Mouse (Mus musculus) adrenal gland, adult 2 months (tissue): ENCODE results near the gene Erbb2. TPM values are rescaled to one million over a fixed set of nuclear protein-coding genes. Genes with fewer than 3 reads are reported as not detected.
A peak's percentile ranks its signal among the peaks of the same experiment; 100 is the strongest.

ENCODE experiments used
- DNase-seq: peaks from one replicate; pipeline ENCODE4 v3.0.0; 2021
- polyA plus RNA-seq: library from polyadenylated mRNA; depleted of rRNA; stranded (reverse); fragments of >200 nt; gene quantifications from 2 replicates; pipeline ENCODE4 v1.2.3, GENCODE M21; 2012
- total RNA-seq, 2 experiments: library from RNA; stranded (reverse); gene quantifications; 2 replicates each; pipeline ENCODE4 v1.2.3; 2021

Gene Erbb2
- total and polyA plus RNA-seq, 3 experiments, result 2.4 to 7.2 (median 5.9) TPM

DNA sequence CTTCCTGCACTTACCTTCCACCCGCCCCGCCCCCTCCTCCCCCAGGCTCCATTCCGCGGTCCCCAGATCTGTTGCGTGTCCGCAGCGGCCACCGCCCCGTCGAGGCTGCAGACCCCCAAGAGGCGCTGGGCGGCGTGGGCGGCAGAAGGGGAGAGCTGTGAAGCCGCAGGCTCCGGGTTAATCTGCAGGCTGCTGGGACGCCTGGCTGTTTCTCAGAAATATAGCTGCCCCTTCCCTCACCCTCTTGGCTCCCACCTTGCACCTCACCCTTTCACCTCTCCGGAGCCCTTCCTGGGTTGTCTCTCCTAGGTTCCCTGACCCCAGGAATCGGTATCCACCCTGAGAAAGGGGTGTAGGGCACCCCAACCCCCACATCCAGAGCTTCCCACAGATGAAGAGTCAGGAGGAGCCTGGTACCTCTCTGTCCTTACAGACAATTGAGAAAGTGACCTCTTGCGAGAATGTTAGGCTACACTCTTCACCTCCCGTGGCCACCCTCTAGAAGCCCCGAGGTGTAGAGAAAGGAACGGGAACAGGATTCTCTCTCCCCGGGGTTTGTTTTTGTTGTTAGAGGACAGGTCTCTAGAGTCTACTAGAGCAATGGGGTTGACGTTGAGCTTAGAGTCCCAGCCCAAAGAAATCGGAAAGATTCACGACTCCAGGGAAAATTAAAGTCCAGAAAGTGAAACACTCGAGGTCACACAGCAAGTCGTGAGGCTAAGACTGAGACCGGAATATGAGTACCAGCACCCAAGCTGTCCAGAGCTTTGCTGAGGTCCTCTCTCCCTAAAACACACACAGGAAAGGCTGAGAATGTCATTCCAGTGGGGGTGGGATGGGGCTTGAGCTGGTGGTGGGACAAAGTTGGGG, 46.1 kb downstream of the Erbb2 start:
- DNase-seq, result no peak

DNA sequence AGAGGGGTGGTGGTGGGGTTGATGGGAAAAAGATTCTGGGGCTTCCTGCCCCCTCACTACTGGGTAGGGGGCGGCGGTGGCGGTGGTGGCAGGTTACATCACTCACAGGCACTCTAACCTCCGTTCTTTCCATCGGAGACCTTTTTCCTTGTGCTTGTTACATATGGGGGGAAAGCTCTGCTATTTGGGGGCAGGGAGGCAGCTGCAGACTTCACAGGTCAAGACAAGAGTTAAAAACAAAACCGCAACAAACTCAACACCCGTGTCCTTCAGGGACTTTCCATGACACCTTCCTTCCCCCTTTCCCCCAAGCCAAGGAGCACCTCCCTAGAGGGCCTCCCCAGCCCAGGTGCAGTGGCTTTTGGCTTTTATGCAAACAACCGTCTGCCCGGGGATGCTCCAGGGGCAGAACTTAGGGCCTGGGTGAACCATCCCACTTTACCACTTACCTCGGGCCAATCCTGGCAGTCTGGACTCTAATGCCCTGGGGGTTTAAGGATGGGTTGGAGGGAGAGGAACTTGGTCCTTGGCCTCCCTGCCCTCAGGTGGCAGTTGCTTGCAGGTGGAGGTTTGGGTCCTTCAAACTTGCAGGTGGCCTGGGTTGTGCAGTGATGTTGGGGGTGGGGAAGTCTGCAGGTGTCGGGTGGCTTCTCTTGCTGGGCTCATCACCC, 46.9 kb downstream of the Erbb2 start:
- DNase-seq, result no peak

DNA sequence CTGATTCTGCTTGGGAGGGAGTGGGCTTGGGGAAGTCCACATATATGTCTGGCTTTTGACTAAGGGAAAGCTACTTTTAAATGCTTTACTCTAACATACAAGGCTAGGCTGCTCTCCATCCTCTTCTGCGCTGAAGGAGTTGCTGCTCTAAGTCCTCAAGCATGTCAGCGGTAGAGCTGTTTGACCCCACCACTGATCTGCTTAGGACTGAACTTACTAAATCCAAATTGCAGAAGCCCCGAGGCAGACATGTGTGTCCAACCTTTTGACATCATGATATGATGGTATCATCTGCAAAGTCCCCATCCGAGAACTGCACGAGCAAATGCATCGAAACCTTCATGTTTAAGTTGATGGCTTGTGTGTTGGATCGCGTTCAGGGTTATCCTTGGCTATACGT, 47.6 kb downstream of the Erbb2 start:
- no peak for DNase-seq

DNA sequence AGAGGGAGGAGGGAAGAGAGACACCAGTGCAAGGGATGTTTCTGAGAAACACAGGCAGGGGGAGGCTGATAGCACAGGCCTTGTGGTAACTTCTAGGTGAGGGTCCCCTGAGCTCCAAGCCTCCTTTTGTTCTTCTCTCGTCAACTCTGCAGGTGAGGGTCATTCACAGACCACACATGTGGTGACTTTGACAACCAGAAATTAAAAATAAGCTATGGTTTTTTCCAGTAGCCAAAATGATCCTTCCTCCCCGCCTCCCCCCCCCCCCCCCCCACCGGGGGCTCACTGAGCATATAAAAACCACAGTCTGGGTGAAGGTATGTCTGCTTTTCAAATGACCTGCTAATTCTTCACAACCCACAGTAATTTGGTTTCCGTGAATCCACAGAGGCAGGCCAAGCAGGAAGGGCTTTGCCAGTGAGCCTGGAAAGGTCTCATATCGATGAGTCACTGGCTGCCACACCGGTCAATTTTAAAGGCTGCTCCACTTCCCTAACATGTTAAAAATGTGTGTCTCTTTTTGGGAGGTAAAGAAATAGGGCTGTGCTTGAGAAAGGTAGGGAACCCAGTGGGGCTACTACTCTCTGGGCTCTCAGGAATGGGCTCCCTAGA, 48.9 kb downstream of the Erbb2 start:
- DNase-seq, result no peak

DNA sequence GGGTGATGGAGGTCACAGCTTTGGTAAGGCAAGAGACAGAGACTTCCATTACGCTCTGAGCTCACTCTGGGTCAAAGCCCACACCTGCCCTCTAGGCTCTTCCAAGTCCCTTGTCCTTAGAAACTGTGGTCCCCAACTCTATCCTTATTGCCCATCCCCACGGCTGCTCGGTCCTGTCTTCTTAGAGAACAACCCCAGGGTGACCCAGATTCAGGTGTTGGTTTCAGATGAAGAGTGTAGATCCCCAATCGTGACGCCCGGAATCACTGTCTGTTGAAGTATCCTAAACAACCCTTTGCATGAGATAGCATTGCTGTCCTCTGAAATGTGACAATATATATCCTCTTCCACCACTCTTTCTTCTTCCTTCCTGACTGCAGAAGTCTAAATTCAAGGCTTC, 50.0 kb downstream of the Erbb2 start:
- no peak for DNase-seq

DNA sequence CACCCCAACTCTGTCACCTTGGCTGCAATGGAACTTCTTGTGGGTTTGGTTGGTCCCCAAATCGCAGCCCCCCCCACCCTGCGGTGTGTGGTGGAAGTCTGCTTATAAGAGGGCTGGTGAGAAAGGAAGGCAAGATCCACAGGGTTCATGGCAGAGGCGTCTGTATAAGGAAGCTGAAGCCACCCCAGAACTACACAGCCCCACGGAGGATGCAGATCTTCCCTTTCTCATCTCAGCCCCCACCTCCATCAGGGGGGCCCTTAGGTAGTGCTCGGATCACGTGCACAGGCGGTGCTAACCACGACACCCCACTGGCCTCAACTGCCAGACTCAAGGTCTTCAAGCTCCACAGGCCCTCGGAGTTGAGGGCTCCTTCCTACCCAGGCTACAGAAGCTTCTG, 51.6 kb downstream of the Erbb2 start:
- DNase-seq, result no peak

DNA sequence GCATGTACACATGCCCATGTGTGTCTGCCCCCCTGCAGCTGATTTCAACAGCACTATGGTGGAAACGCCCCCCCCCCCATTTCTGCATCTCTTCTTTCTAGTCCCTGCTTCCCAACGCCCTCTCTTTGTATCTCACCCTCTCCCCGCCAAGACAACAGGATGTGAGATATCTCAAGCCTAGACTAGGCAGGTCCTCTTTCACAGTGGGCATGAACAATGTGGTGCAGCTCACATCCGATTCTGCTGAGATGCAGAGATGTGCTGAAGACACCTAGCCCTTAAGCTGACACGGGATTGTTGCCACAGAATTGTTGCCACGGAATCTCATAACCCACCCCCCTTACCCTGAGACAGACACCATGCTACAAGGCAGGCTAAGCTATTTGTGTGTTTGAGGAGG, 52.2 kb downstream of the Erbb2 start:
- DNase-seq, result no peak

DNA sequence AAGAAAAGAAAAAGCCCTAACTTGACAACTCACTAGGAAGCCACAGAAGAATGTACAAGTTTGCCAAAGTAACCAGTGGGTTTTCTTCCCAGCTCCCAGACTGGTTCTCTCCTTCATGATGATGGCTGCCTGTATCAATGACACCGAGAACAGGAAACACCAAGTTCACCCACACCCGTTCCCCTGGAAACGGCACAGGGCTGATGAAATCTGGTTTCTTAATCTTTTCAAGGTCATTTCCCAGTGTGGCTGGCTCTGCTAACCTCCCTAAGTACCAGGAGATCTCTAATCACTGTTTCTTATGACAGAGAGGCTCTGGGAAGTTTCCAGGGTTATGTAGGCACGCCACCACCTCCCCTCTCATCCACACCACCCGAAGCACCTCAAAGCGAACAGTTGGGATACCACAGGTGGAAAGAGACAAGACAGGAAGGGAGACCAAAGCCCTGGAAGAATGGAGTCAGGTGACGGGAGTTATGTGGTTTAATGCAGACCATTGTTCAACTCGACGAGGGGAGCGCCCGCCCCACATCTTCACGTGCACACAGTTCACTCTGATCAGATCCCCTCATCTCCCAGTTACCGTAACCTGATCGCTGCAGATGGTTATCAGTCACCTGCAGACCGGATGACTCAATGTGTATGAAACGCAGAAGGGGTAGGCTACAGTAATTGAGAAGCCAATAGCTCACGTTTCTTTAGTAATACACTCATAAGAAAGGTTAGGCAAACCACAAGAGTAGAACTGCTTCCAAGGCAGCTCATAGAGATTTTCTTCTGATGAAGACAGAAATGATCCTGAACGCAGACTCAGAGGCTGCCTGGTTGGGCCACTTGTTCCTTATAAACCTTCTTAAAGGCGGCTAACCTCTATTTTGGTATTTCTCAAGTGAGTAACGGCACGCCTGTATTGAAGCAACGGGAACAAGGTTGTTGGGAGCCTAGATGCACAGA, 57.8 kb downstream of the Erbb2 start:
- peak; percentile 47 for DNase-seq

DNA sequence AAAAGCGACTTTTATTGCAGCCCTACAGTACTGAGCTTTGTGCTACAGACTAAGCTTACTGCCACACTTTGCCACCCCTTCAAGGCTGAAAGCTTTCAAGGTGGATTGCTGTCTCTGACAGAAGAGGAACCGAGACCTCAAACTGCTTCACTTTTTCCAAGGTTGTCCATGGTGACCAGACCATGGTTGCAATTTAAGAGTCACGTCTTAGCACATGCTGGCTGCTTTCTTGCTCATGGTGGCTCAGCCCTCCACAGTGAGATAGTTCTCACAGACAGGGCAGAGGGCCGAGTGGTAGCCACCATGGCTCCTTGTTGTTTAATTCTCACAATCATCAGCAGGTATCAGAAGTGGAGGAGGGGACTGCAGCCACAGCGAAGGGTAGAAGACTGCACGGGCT, 58.5 kb downstream of the Erbb2 start:
- DNase-seq, result no peak

DNA sequence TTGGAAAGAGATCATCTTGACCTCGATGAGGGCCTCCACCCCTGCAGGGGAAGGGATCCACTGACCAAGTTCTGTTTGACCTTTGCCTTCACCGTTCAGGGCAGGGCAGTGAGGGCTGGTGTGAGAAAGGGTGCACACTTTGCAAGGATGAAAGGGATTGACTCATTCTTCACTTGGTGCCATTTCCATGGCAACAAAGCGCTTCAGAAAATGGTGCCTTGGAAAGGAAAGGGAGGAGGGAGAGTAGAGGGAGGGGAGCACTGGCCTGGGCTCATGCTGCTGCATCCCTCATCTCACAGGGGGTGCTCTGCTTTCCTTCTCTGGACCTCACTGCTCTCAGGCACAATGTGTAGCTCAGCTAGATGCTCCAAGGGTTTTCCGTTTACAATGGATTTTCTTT, 60.4 kb downstream of the Erbb2 start:
- DNase-seq, result no peak

DNA sequence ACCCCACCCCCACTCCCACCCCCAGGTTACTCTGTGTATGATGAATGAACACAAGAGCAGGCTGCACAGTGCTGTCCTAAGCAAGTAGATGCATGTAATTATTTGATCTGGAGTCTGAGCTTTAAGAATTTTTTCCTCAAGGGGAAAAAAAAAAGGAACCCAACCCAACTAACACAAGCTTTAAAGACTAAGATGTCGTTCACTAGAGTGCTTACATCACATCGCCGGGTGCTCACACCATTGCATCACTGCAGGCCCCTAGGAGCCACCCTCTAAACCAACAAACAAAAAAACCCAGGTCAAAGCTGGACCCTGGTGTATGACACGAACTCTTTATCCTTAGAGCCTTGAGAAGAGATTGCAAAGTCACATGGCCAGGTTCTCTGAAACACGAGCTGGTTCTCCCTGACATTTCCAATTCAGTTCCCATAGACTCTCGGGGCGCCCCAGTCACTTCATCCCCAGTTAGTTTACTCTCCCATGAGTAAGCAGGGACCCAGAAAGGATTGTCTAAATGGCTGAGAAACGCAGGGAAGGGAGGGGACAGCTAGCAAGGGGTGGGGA, 61.7 kb downstream of the Erbb2 start:
- no peak for DNase-seq

DNA sequence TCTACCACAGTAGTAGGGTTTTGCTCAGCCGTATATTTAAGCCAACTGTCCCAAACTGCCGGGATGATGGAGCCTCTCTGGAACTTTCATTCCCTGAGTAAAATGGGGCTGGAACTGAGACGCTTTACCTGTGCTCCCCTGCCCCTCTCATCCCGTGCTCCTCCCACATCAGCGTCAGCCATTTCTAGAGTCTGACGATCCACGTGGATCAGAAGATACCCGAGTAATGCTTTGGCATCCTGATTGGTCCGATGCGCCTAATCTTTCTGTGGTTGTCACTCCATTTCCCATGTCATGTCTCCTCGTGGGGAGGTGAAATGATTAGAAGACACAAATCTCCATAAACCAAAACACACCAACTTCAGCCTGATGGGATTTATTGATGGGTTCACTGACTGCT, 62.7 kb downstream of the Erbb2 start:
- no peak for DNase-seq

DNA sequence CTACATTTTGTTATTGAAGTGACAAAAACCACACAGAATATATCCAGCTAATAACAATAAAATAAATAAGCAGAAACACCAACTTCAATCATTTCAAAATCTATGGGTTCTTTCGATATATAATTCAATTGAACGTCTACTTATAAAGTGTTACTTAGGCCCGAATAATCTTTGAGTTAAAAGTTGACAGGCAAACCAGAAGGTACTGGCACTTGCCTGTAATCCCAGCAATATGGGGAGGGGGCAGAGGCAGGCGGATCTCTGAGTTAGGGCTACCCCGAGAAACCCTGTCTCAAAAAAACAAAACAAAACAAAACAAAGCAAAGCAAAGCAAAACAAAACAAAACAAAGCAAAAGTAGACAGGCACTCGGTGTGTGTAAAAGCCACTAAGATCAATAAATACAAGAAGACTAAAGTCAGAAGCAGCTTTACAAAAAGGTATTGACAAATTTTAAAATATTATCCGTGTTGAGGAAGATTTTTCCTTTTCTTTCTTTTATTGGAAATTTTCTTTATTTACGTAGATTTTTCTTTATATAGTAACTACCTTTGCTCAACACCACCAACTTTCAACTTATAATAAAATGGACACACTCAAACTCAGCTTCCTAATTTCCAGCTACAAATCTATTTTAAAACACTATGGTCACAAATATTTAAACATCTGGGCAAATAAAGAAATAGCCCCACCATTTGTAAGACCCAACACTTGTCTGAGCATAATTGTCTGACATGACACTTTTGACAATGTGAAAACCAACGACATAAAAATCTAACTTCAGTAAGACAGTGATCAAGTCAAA, 63.6 kb downstream of the Erbb2 start:
- no peak for DNase-seq

DNA sequence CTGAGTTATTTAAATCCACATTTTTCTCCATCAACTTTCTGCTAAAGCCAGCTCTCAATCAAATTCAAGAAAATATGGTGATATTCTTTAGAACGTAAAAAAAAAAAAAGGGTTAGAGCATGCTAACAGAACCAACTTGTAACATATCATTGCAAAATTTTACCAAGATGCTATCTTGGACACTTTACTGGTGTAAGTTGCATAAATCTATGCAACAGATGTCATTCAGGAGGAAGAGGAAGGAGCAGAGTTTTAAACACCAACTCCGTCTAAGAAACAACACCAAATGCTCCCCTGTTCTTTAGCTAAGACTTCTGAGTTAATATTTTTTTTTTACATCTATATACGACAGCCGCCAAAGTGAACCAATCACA, 64.2 kb downstream of the Erbb2 start:
- DNase-seq, result no peak

DNA sequence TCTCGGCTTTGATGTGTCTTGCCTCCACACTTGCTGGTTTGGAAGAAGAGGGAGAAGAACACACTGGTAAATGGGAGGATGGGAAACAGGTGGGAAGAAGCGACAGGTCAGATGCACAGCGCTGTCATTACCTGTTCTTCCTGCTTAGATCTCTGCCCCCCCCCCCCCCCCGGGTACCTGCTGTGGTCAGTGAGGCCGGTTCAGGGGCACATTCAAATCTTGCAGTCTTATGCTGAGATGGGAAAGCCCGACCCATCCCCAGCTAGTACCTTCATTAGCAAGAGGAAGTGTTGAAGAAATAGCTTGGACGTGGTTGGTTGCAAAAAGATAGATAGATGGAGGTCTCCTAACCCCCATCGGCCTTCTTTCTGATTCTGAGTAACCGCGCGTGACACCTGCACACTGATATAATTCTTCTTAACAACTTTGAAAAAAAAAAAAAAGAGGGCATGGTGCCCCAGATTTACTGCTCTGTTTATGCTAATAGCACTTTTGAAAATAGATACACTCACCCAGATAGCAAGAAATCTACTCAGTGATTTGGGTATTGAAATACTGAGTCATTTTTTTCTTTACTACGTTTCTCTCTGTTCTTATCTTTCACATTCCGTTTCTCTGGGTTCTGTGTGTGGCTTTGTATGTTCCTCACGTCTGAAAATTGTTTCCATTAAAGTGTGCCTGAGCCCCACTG, 64.9 kb downstream of the Erbb2 start:
- no peak for DNase-seq

DNA sequence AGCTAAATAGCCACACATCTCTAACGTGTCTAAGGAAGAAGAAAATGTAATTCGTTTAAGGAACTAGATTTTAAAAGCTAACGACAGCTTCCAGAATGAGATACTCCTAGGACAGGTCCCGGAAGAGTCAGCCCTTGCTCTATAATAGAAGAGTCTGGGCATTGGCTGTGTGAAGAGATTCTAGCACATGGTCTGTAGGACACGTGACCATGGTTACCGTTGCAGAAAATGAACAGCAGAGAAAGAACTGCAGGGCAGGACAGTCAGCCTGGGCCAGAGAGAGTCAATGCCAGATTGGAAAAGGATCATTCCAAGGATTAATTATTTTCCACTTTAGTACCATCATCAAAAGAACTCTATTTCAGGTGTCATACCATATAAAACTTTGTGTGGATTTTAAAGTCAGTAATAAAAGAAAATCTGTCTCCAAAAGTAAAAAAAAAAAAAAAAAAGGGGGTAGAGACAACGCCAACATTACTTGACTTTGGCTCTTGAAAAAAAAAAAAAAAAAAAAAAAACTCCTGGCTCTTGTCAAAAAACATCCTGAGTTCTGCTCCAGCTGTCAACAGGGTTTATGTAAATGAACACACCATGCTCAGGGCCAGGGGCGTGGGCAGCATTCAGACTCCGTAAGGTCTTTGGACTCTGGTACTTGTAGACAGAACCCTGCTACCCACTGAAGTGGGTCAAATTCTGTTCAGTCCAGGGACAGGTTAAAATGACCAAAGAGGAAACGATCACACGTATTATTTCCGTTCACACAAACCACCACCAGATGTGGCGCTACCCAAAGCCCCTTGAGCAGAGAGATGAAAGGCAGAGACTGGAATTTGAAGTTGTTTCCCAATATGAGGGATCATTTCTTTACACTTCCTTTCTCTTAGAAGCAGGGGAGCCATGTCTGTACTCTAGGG, 67.0 kb downstream of the Erbb2 start:
- DNase-seq, result no peak

DNA sequence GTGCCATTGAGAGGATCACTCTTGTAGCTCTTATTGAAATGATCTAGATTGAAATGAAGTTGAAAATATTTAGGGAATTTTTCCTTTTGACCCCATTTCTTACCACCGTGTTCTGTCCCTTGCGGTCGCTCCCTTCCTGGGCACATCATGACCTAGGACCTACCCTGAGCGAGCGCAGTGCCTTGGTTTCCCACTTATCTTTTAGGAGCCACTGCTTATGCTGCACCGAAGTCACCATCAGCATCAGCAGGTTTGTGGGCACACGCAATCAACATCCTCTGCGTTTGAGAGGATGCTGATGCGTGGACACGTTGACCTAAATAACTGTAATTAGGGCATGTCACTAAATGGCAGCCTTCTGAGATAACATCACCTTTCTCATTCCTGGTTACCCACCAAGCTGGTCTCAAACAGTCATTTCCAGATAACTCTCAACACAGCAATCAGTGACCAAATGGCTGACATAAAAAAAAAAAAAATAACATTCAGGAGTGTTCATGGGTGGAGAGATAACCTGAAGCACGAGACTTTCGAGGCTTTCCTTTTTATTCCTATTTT, 67.7 kb downstream of the Erbb2 start:
- no peak for DNase-seq

DNA sequence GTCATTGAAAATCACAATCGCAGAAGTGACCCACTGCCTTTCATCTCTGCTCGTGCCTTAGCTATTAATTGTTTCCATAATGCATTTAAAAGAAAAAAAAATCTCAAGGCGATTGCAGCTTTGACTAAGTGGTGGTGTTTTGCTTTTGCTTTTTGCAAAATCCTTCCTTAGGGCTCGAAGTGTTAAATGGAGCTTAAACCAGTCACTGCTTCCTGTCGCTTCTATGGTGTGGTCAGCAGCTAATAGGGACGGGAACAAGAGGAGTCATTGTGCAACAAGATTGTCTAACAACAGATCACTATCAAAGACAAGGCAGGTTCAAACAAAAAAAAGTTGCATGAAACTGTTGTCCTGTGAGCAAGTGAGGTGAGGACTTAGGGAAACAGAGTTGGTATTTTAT, 69.0 kb downstream of the Erbb2 start:
- DNase-seq, result no peak

DNA sequence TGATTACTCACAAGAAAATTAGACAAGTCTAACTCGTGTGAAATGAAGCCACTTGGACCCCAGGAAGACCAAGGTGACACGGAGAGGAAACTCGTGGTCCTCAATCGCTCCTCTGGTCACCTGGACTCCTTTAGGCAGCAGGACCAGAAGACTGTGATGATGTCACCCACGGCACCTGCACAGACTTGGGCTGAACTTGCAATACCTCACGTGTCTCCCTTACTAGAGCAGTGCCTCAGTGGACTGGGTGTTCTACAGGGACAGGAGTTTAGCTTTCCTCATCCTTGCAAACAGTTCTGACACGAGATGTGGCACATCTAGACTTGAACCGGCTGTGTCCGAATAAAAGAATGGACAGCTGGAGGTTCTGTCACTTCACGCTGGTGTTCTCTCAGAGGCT, 69.8 kb downstream of the Erbb2 start:
- no peak for DNase-seq
